Mouse (Mus musculus): ENCODE measurements around the gene Twnk.

Gene Twnk

GRCm38 (mm10) chr19:45005444-45005843, at the start of gene Twnk:
TSS of gene Twnk (plus strand) at chr19:45005663.
- peak; percentile 70 for DNase-seq (ENCODE audit: inconsistent ontology term)

GRCm38 (mm10) chr19:44959633-44960032, 45.8 kb upstream of the Twnk start:
- DNase-seq (ENCODE audit: inconsistent ontology term), result no peak

- DNase-seq (ENCODE audit: inconsistent ontology term), result no peak
Measured at GRCm38 (mm10) chr19:44965978-44966377, 39.5 kb upstream of the Twnk start.

- DNase-seq (ENCODE audit: inconsistent ontology term), result no peak
Measured at GRCm38 (mm10) chr19:44968329-44968728, 37.1 kb upstream of the Twnk start.

GRCm38 (mm10) chr19:44976636-44977035, 28.8 kb upstream of the Twnk start:
- DNase-seq (ENCODE audit: inconsistent ontology term), result no peak

- DNase-seq (ENCODE audit: inconsistent ontology term), result no peak
Measured at GRCm38 (mm10) chr19:44977148-44977547, 28.3 kb upstream of the Twnk start.

GRCm38 (mm10) chr19:44980787-44981186, 24.7 kb upstream of the Twnk start:
- no peak for DNase-seq (ENCODE audit: inconsistent ontology term)

- no peak for DNase-seq (ENCODE audit: inconsistent ontology term)
Measured at GRCm38 (mm10) chr19:44982477-44983115, 22.9 kb upstream of the Twnk start.

GRCm38 (mm10) chr19:44983366-44983765, 22.1 kb upstream of the Twnk start:
- DNase-seq (ENCODE audit: inconsistent ontology term), result no peak

GRCm38 (mm10) chr19:44984420-44984819, 21.0 kb upstream of the Twnk start:
- DNase-seq (ENCODE audit: inconsistent ontology term), result no peak

GRCm38 (mm10) chr19:44985159-44985988, 20.1 kb upstream of the Twnk start:
- DNase-seq (ENCODE audit: inconsistent ontology term), result no peak

- DNase-seq (ENCODE audit: inconsistent ontology term), result no peak
Measured at GRCm38 (mm10) chr19:44987004-44987403, 18.5 kb upstream of the Twnk start.

- DNase-seq (ENCODE audit: inconsistent ontology term), result no peak
Measured at GRCm38 (mm10) chr19:44987851-44988250, 17.6 kb upstream of the Twnk start.

GRCm38 (mm10) chr19:44988321-44988720, 17.1 kb upstream of the Twnk start:
- DNase-seq (ENCODE audit: inconsistent ontology term), result no peak

GRCm38 (mm10) chr19:44988831-44989566, 16.5 kb upstream of the Twnk start, which contains the start of gene Sema4g:
TSS of gene Sema4g (plus strand) at chr19:44989101.
- DNase-seq (ENCODE audit: inconsistent ontology term), result peak; percentile 42

- DNase-seq (ENCODE audit: inconsistent ontology term), result no peak
Measured at GRCm38 (mm10) chr19:44989567-44990495, 15.6 kb upstream of the Twnk start.

- DNase-seq (ENCODE audit: inconsistent ontology term), result no peak
Measured at GRCm38 (mm10) chr19:44991031-44991430, 14.4 kb upstream of the Twnk start.

GRCm38 (mm10) chr19:44992246-44992645, 13.2 kb upstream of the Twnk start:
- DNase-seq (ENCODE audit: inconsistent ontology term), result no peak

- DNase-seq (ENCODE audit: inconsistent ontology term), result no peak
Measured at GRCm38 (mm10) chr19:44992712-44993111, 12.8 kb upstream of the Twnk start.

GRCm38 (mm10) chr19:44997786-44998185, 7.7 kb upstream of the Twnk start:
- DNase-seq (ENCODE audit: inconsistent ontology term), result no peak

- no peak for DNase-seq (ENCODE audit: inconsistent ontology term)
Measured at GRCm38 (mm10) chr19:44999647-45000046, 5.8 kb upstream of the Twnk start.

Data from Muller cell, postnatal 12 days (primary cell).